Mouse (Mus musculus) heart, postnatal 4 days (tissue): Measurements from ENCODE around the gene Gzme. TPM values are rescaled to one million over a fixed set of nuclear protein-coding genes. Genes with fewer than 3 reads are reported as not detected.
"Not testable (repeated sequence)": the region's sequence is repeated elsewhere in the genome, so short reads cannot be mapped to it uniquely, and the experiment has no call there.

ENCODE experiments used
- DNase-seq: peaks from one replicate; pipeline ENCODE4 v3.0.0; 2021
- total RNA-seq, 2 experiments: library from RNA; stranded (reverse); gene quantifications; 2 replicates each; pipeline ENCODE4 v1.2.3; 2021

The Gzme gene
- not detected for total RNA-seq

DNA sequence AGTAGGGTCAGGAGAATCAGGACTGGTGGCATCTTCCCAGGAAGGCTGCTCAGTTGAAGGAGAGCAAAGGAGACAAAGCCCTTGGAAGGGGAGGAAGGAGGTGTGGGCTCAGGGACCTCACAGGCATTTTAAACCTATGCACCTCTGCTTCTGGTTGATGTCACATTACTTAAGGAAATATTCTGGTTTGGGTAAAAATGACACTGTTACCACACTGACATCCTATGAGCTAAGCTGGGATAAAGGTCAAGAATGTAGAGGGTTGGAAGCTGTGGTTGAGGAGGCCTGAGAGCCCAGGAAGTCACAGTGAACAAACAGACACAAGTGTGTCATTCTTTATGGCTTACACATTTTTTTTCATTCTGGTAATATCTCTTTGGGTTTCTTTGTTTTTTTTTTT, at the start of gene Gzme:
Gene Gzme (minus strand): TSS at position 101 of the 400 bp plus-strand sequence.
- no peak for DNase-seq

DNA sequence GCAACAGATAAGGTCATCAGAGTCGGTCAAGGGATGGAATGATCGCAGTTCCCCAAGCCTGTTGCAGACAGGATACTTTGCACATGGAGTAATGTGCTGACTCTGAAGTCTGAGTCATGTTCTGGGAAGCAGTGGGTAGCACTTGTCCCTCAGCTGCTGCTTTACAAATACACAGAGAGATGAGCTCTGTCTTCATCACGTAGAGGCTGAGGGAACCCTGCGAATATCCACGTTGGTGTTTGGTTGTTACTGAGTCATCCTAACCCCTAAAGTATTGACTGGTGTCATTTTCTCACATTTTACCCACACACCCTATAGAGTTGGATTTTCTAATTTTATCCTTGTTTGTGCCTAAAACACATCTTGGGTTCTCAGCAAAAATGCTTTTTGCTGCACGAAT, 47.6 kb upstream of the Gzme start:
- DNase-seq, result no peak

DNA sequence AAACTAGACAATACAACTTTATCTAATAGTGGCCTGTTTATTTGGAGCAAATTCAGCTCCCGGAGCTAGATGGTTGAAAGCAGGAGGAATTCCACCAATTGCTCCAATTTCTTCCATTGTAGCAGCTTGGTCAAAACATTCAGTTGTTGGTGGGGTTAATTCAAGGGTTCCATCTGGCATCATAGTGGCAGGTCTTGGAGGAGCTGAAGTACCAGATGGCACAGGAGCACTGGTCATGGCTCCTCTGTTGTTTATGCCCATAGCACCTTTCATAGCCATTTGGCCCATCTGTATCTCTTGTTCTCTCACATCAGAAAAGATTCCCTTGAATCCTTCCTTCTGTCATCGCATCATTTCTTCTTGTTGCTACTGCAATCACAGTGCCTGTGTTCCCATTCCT, 41.7 kb upstream of the Gzme start:
- DNase-seq, result no peak

DNA sequence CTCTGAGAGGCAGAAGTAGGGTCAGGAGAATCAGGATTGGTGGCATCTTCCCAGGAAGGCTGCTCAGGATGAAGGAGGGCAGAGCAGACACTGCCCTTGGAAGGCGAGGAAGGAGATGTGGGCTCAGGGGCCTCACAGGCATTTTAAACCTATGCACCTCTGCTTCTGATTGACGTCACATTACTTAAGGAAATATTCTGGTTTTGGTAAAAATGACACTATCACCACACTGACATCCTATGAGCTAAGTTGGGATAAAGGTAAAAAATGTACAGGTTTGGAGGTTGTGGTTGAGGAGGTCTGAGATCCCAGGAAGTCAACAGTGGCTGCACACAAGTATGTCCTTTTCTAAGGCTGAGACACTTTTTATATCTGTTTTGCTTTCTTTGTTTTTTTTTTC, 39.1 kb upstream of the Gzme start, which contains the start of gene Gzmg:
Gene Gzmg (minus strand): TSS at position 101 of the 400 bp plus-strand sequence.
- DNase-seq, result not testable (repeated sequence)

DNA sequence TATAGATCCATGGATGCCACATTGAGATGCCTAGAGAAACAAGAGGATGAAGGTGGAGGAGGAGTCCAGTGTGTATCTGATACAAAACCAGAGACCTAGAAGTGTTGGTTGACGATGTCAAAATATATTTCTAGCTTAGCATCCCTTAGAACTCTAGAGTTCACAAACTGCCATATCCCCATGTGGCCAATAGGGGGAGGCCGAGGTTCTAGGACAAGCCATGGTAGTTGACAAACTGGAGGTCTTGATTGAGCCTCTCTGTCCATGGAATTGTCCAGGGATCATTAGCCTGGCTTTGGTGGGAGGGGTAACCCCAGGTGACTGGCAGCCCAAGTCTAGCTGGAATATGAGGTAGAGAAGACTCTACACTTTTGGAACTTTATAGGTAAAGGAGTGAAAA, 34.9 kb upstream of the Gzme start:
- no peak for DNase-seq

DNA sequence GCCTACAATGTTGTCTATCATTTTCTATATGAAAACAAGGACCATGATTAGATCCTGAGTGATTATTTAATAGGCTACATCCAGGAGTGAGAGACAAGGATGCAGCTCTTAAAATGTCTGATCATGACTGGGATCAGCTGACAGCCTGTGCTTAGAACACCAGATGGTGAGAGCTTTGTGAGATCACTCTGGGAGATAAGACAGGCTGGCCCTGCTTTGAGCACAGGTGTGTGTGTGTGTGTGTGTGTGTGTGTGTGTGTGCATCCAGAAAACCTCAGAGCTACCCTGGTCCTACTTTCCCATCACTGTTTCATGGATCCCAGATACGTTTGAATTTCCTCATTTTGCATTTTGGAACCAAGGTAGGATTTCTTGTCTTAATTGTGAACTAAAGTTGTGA, 13.2 kb upstream of the Gzme start:
- DNase-seq, result not testable (repeated sequence)

DNA sequence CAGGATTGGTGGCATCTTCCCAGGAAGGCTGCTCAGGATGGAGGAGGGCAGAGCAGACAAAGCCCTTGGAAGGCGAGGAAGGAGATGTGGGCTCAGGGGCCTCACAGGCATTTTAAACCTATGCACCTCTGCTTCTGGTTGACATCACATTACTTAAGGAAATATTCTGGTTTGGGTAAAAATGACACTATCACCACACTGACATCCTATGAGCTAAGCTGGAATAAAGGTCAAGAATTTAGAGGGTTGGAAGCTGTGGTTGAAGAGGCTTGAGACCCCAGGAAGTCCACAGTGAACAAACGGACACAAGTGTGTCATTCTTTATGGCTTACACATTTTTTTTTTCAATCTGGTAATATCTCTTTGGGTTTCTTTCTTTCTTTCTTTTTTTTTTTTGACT, 12.1 kb upstream of the Gzme start, which contains the start of gene Gzmd:
Gene Gzmd (minus strand): TSS at position 101 of the 400 bp plus-strand sequence.
- DNase-seq, result not testable (repeated sequence)

DNA sequence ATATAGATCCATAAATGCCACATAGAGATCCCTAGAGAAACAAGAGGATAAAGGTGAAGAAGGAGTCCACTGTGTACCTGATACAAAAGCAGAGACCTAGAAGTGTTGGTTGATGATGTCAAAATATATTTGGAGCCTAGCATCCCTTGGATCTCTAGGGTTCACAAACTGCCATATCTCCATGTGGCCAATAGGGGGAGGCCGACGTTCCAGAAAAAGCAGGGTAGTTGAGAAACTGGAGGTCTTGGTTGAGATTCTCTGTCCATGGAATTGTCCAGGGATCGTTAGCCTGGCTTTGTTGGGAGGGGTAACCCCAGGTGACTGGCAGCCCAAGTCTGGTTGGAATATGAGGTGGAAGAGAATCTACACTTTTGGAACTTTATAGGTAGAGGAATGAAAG, 7.9 kb upstream of the Gzme start:
- DNase-seq, result no peak

DNA sequence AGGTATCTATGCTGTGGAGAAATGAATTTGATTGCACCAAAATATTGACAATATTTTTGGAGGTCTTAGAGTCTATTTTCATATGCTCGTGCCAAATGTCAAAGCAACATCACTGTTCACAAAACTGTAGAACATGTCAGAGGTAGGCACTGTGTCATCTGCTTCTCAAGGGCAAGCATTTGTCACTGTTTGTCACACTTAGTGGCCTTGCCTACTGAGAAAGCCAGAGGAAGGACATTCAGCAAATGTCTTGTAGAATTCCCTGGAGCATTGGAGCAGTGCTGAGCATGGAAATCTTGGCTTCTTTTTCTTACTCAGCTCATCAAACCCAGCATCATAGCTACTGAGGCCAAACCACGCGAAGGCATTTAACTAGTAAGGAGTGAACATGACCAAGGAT, 3.1 kb upstream of the Gzme start:
- no peak for DNase-seq

DNA sequence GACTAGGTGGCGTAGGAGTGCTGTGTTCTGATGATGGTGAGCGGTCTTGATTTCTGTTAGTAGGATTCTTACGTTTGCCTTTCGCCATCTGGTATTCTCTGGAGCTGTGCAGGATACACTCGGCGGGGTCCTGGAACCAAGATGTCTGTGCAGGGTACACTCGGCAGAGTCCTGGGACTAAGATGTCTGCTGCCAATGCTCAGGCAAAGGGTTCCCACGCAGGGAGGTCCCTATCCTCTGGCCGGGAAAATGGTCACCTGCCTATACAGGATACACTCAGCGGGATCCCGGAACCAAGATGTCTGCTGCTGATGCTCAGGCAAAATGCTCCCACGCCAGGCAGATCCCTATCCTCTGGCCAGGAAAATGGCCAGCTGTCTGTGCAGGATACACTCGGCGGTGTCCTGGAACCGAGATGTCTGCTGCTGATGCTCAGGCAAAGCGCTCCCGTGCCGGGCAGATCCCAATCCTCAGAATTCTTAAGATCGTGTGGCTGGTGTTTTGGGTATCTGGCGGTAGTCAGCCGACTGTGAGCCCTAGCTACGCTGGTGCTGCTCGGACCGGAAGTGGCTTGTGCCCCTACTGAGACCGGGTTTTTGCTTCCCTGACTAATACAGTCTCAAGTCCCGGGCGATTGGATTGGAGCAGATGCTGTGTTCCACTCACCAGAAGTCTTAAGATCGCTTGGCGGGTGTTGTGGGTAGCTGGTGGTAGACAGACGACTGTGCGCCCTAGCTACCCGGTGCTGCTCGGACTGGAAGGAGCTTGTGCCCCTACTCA, 4.7 kb downstream of the Gzme start:
- DNase-seq, result not testable (repeated sequence)

DNA sequence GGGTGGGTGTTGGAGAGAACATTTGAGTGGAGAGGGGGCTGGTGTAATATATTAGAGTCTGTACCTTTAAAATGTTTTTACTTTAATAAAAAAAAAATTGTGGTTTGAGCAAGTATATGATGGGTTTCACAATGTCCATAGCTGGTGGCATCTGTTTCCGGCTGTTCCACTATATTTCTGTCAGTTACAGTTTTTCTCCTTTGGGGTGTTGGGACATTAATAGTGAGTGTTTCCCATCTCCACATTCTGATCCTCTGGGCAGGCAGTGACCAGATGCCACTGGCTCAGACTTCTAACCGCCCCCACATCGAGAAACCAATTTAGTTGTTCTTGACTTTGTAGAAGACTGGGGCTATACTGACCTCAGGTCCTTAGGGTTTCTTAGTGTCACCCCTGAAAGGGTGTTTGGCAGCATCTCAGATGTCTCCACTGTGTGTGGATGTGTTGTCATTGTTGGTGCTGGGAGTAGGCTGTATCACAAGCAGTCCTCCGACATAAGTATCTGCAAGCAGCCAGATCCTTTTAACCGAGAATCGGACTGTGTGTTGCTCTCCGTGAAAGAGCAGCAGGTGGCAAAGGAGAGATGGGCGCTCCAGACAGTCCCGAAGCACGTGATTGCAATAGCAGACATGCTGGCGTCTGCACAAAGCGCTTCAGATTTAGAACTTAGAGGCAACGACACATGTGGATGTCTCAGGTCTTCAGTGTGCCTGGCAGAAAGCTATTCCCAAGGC, 14.8 kb downstream of the Gzme start:
- no peak for DNase-seq

DNA sequence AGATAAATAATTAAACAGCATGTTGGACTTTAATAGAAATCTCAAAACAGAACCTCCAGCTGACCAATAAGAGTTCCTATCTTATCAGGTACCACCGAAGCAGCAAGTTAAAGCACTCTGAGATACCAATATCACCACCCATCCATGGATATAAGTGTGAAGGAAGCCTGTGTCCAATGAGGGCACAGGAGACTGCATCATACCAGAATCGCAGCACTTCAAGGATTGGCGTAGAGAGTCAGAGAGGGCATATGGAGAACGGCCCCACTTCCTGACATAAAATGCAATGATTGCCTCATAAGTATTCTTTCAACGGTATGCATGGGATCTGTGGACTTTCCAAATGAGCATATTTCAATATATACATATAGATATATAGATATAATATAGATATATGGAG, 15.4 kb downstream of the Gzme start:
- no peak for DNase-seq

DNA sequence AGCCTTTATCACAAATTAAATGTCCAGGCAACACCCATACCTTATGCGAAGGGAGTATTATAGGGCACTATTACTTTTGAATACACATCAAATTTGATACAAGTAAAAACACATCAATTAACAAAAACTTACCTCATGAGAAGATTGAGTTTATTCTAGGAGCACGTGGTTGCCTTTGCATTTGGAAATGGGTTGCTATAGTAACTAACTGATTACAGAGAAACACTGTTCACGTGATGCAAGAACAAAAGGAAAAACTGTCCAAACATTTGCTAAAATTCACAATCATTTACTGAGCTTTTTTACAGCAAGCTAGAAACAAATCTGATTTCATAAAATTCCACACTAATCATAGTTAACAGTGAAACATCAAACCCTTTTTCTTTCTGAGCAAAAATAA, 17.0 kb downstream of the Gzme start:
- no peak for DNase-seq

DNA sequence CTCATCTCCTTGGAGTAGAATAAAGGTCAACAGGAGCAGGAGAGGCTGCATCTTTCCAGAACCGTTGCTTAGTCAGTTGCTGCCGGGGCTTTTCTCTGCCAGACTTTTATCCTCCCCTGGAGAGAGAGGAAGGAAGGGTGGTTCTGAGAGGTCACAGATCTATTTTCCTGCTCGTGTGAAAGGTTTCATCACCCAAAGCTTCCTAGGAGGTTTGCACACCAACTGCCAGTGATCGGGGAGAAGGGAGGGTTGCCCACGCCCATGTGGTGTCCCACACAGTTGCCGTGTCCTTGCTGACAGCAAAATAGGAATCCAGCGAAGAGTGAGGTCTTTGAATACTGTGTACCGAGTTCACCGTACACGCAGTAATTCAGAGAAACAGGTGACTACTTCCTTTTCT, 18.0 kb downstream of the Gzme start, which contains the start of gene Ctsg:
Gene Ctsg (minus strand): TSS at position 189 of the 400 bp plus-strand sequence.
- DNase-seq, result no peak

DNA sequence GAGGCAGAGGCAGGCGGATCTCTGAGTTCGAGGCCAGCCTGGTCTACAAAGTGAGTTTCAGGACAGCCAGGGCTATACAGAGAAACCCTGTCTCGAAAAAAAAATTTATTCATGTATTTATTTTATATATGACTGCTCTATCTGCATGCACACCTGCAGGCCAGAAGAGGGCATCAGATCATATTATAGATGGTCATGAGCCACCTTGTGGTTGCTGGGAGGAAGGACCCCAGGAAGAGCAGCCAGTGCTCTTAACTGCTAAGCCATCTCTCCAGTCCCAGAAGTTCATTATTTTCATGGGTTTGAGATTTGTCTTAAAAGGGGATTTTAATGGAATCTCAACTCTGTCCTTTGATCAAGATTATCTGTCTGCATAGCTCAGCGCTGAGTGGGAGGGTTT, 21.5 kb downstream of the Gzme start:
- no peak for DNase-seq

DNA sequence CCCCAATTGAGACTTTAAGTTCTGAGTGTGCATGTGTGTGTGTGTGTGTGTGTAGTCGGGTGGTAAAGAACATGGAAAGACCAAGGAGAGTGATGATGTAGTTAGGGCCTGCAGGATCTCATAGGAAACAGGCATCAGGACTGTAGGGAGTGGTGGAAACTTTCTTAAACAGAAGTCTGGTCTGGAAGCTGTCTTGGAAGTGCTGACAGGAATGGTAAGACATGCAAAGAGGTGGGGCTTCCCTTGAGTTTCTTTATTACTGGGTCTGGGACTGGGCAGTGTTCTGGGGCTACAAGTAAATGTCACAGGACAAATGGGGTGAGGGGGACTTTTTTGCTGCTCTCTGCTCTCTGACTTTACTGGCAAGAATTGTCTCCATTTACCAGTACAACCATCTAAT, 22.8 kb downstream of the Gzme start:
- no peak for DNase-seq

DNA sequence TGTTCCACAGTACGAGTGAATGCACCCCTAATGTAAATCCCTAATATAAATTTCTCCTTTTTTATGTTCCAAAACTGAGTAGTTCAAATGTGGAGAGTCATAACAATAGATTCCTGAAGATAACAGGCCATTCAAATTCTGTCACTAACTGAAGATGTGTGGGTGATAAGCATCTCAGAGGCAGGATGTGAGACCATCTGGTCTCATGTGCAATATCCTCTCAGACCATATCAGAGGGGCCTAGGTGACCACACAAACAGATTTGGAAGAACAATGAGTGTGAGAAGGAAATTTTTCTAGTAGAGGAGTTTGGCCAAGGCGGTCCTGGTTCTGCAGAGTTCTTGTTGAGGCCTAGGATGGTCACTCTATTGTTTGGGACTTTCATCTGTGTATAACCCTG, 27.1 kb downstream of the Gzme start:
- DNase-seq, result no peak

DNA sequence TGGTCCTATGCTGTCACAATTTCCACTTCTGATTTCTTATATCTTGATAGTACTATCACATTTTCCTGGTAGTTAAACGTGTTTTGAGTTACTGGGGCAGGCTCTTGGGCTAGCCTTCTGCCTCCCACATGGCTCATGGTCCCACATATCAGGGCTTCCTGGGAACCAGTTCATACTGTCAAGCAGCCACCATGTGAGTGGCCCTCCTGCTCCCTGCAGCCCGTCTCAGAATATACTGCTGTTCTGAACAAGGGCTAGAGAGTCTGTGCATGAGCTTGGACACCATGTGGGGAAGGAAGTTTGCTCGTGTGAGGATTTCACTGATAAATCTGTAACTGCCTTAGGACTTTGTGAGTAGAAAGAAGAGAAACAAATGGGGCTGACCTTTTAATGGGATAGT, 33.7 kb downstream of the Gzme start:
- no peak for DNase-seq

DNA sequence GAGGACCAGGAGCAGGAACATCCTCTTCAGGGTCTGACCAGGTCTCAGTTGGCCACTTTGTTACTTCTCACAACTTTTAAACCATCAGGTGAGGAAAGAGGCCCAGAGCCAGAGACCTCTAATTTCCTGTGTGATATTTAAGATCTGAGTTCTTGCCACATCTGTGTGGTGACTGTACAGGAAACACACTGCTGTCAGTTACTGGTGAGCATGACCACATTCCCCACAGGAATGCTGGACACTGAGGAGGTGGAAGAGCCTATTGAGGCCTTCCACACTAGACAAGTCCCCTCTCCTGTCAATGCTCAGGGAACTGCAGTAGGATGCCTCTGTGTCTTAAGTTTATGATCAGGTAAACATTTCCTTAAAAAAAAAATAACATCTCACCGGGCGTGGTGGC, 35.3 kb downstream of the Gzme start, which contains the start of gene Mcpt8:
Gene Mcpt8 (minus strand): TSS at position 107 of the 400 bp plus-strand sequence.
- no peak for DNase-seq

DNA sequence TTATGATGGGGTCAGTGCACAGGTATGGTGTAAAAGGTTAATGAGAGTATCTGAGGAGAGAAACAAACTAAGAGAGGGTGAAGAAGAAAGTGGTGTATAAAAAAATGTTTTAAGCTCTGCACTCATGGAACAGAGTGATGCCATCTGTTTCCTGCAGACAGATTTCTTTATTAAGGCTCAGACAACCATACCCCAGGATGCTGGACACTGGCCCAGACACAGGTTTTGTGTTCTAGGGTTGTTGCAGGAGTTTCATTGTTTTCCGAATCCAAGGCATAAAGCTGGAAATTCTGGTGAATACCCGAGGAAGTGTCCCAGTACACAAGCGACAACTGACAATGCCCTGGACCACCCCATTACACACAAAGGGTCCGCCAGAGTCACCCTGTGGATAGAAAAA, 38.4 kb downstream of the Gzme start:
- DNase-seq, result no peak
